Mouse (Mus musculus): Measurements from ENCODE around the gene Kcnc2. TPM values are rescaled to one million over a fixed set of nuclear protein-coding genes. Genes with fewer than 3 reads are reported as not detected.

The Kcnc2 gene
- polyA plus RNA-seq, 2 experiments = not detected

DNA sequence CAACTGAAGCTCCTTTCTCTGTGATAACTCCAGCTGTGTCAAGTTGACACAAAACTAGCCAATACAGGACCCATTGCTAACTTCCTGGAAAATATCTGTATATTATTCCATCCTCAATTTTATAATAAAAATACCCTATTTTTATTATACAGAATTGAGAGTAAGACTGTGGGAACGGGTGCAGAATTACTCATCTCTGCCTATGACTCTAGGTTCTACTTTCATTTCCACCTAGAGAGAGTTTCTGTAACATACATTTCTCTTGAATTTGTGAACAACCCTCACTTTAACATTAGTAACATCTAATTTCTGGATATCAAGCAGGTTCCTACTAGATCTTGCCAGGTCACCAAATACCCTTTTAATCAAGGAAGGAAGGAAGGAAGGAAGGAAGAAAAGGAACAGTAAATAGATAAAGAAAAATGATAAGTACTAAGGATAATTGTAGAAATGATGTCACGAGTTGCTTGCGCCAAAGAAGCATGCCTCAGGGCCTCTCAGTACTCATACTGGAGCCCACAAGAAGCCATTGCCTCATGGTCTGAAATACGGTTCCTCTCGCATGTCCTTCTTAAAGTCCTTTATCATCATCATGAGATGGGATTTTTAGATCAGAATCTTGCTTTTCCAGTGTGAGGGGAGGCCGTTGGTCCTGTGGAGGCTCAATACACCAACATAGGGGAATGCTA, 203.3 kb downstream of the Kcnc2 start:
- TF ChIP-seq EP300 (IDR thresholded peaks at IDR 0.05; ENCODE audit: low read depth) (no peak), CTCF (IDR thresholded peaks at IDR 0.05; ENCODE audit: low read depth) (no peak)
- WGBS (ENCODE audit: insufficient replicate concordance) = 61% methylated on average over 6 of the region's 6 CpGs
- no peak overlapping the region for H3K4me2 ChIP-seq (ENCODE audit: low read depth)
- no peaks in the 10 kb centered on the region for H3K36me3 ChIP-seq (replicated peaks; ENCODE audit: control insufficient read depth, insufficient read depth, low read depth)
- H3K27ac ChIP-seq = no peak overlapping the region
- no peaks in the 10 kb centered on the region for H3K9me3 ChIP-seq (ENCODE audit: control insufficient read depth, low read length)
- no peaks in the 10 kb centered on the region for H3K27me3 ChIP-seq (ENCODE audit: control insufficient read depth, insufficient read depth, low read length)
- ATAC-seq (ENCODE audit: insufficient read depth) (no peak), DNase-seq (ENCODE audit: low read depth in 3 of 3, low spot score in 3 of 3) (no peak)
- no peak overlapping the region for H3K4me3 ChIP-seq (ENCODE audit: insufficient read depth in 1 of 2, low read depth in 2 of 2, low read length in 2 of 2)
- no peak overlapping the region for H3K9ac ChIP-seq (replicated peaks)
- no peaks in the 10 kb centered on the region for H3K4me1 ChIP-seq (replicated peaks; ENCODE audit: control insufficient read depth in 2 of 2, insufficient read depth in 2 of 2, low read length in 1 of 2)

DNA sequence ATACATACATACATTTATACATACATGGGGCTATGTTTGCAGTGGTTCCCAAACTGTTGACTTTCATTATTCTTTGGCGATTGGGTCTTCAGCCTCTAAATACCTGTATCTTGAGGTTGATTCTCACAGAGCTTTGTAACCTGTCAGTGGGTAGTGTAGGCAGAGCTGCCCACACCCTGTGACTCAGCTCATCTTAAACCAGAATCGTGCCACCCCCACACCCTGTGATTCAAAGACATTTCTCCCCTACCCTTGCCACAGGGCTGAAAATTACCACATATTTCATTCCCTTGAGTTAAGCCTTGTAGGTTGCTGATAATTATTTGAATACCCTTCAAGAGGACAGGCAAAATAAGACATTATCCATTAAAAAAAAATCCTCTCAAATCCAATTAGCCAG, 210.5 kb downstream of the Kcnc2 start:
- Histone ChIP-seq H3K9ac (replicated peaks) (no peak overlapping the region), H3K4me2 (ENCODE audit: low read depth) (no peak overlapping the region), H3K27ac (no peak overlapping the region), H3K4me1 (replicated peaks; ENCODE audit: control insufficient read depth in 2 of 2, insufficient read depth in 2 of 2, low read length in 1 of 2) (no peaks in the 10 kb centered on the region), H3K27me3 (ENCODE audit: control insufficient read depth, insufficient read depth, low read length) (no peaks in the 10 kb centered on the region), H3K9me3 (ENCODE audit: control insufficient read depth, low read length) (no peaks in the 10 kb centered on the region), H3K36me3 (replicated peaks; ENCODE audit: control insufficient read depth, insufficient read depth, low read depth) (no peaks in the 10 kb centered on the region), H3K4me3 (ENCODE audit: insufficient read depth in 1 of 2, low read depth in 2 of 2, low read length in 2 of 2) (no peak overlapping the region)
- ATAC-seq (ENCODE audit: insufficient read depth) = no peak
- no peak for DNase-seq (ENCODE audit: low read depth in 3 of 3, low spot score in 3 of 3)
- TF ChIP-seq EP300 (IDR thresholded peaks at IDR 0.05; ENCODE audit: low read depth) = no peak
- no peak for TF ChIP-seq CTCF (IDR thresholded peaks at IDR 0.05; ENCODE audit: low read depth)
- WGBS (ENCODE audit: insufficient replicate concordance) = 53% methylated on average over 2 of the region's 2 CpGs

DNA sequence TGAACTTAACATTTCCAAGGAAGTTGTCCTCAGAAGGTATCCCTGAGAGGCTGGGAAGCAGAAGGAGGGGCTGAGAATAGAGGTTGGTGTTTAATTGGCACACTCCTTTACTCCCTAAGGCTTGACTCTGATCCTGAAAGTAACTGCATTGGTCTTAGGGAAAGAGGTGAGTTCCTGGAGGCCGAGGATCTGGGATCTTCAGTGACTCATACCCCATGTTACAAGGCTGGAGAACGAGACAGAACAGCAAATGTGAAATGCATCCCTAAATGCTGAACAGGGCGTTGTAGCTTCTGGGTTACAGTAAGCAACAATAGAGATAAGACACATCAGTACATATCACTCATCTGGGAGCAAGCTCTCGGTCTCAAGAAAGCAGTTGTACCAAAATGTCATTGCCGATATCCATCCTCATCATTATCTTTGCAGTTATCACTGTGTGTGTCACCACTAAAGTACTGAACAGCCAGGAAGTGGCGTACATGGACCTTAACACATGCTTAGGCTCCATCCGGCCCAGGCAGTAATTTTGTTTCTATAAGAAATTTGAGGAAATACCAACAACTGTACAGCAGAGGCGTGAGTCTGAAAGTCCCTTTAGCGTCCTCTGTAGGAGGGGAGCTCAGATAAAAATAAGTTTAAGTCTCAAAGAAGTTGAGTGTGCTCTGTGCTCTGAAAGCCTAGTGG, 211.1 kb downstream of the Kcnc2 start:
- H3K4me2 ChIP-seq (ENCODE audit: low read depth) = no peak overlapping the region
- DNase-seq (ENCODE audit: low read depth in 3 of 3, low spot score in 3 of 3) (no peak), ATAC-seq (ENCODE audit: insufficient read depth) (no peak)
- WGBS (ENCODE audit: insufficient replicate concordance) = 56% methylated on average over 9 of the region's 9 CpGs
- no peak overlapping the region for H3K9ac ChIP-seq (replicated peaks)
- H3K36me3 ChIP-seq (replicated peaks; ENCODE audit: control insufficient read depth, insufficient read depth, low read depth) = no peaks in the 10 kb centered on the region
- H3K27me3 ChIP-seq (ENCODE audit: control insufficient read depth, insufficient read depth, low read length) = no peaks in the 10 kb centered on the region
- H3K4me3 ChIP-seq (ENCODE audit: insufficient read depth in 1 of 2, low read depth in 2 of 2, low read length in 2 of 2) = no peak overlapping the region
- H3K27ac ChIP-seq = no peak overlapping the region
- no peaks in the 10 kb centered on the region for H3K4me1 ChIP-seq (replicated peaks; ENCODE audit: control insufficient read depth in 2 of 2, insufficient read depth in 2 of 2, low read length in 1 of 2)
- TF ChIP-seq EP300 (IDR thresholded peaks at IDR 0.05; ENCODE audit: low read depth) = no peak
- TF ChIP-seq CTCF (IDR thresholded peaks at IDR 0.05; ENCODE audit: low read depth) = no peak
- no peaks in the 10 kb centered on the region for H3K9me3 ChIP-seq (ENCODE audit: control insufficient read depth, low read length)

DNA sequence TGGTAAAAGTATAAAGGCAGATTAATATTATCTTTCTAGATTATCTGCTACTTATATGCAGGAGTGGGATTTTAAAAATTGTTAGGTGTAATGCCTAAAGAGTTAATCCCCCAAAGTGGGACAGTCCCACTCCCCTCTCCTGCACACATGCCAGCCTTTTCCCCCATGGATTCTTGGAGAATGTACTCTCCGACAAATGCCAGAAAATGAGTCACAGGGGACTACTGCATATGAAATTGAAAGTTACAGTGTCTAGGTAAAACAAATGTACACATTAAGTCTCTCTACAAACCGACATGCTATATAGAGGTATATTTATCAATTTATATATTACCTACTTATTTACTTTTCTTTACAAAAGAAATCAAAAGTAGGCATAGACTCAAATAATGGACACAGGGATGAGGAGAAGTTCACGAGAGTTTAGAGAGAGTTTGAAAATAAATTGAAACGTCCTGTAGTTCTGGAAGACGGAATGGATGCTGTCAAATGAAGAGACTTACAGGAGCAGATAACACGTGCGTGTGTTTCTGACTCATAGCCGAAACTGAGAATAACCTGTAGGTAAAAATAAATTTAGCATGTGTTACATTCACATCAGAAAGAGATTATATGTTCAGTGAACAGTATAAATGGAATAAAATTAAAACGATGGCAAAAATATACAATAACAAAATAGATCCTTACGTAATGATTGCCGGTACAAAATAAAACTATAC, 213.6 kb downstream of the Kcnc2 start:
- TF ChIP-seq CTCF (IDR thresholded peaks at IDR 0.05; ENCODE audit: low read depth) (no peak), EP300 (IDR thresholded peaks at IDR 0.05; ENCODE audit: low read depth) (no peak)
- H3K36me3 ChIP-seq (replicated peaks; ENCODE audit: control insufficient read depth, insufficient read depth, low read depth) = no peaks in the 10 kb centered on the region
- H3K9me3 ChIP-seq (ENCODE audit: control insufficient read depth, low read length) = no peaks in the 10 kb centered on the region
- no peak overlapping the region for H3K9ac ChIP-seq (replicated peaks)
- DNase-seq (ENCODE audit: low read depth in 3 of 3, low spot score in 3 of 3) (no peak), ATAC-seq (ENCODE audit: insufficient read depth) (no peak)
- H3K27ac ChIP-seq = no peak overlapping the region
- H3K4me3 ChIP-seq (ENCODE audit: insufficient read depth in 1 of 2, low read depth in 2 of 2, low read length in 2 of 2) = no peak overlapping the region
- H3K4me2 ChIP-seq (ENCODE audit: low read depth) = no peak overlapping the region
- no peaks in the 10 kb centered on the region for H3K4me1 ChIP-seq (replicated peaks; ENCODE audit: control insufficient read depth in 2 of 2, insufficient read depth in 2 of 2, low read length in 1 of 2)
- 66% methylated on average over 11 of the region's 11 CpGs for WGBS (ENCODE audit: insufficient replicate concordance)
- H3K27me3 ChIP-seq (ENCODE audit: control insufficient read depth, insufficient read depth, low read length) = no peaks in the 10 kb centered on the region

DNA sequence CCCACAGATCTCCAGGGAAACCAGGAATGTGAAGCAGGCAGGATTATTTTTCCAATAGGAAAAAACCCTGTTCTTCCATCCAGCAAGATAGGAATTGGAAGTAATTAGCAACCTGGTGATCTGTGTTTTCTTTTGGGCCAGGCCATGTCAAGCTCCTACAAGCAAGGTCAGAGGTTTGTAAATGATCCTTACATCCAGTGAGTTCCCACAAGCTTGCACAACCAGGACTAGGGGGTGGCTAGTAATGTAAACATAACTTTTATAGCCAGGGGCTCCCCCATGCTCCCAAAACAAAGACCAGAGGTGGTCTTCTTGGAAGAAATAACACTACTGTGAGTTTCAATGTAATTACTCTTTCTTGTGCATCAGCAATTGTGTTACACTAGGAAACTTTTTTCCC, 214.9 kb downstream of the Kcnc2 start:
- Histone ChIP-seq H3K9ac (replicated peaks) (no peak overlapping the region), H3K4me1 (replicated peaks; ENCODE audit: control insufficient read depth in 2 of 2, insufficient read depth in 2 of 2, low read length in 1 of 2) (no peaks in the 10 kb centered on the region), H3K4me3 (ENCODE audit: insufficient read depth in 1 of 2, low read depth in 2 of 2, low read length in 2 of 2) (no peak overlapping the region), H3K9me3 (ENCODE audit: control insufficient read depth, low read length) (no peaks in the 10 kb centered on the region), H3K27ac (no peak overlapping the region), H3K27me3 (ENCODE audit: control insufficient read depth, insufficient read depth, low read length) (no peaks in the 10 kb centered on the region), H3K4me2 (ENCODE audit: low read depth) (no peak overlapping the region), H3K36me3 (replicated peaks; ENCODE audit: control insufficient read depth, insufficient read depth, low read depth) (no peaks in the 10 kb centered on the region)
- DNase-seq (ENCODE audit: low read depth in 3 of 3, low spot score in 3 of 3) (no peak), ATAC-seq (ENCODE audit: insufficient read depth) (no peak)
- no peak for TF ChIP-seq EP300 (IDR thresholded peaks at IDR 0.05; ENCODE audit: low read depth)
- TF ChIP-seq CTCF (IDR thresholded peaks at IDR 0.05; ENCODE audit: low read depth) = no peak

Measured in liver, embryonic 14.5 days (tissue).